Mouse (Mus musculus): Measurements from ENCODE around the gene Pink1. TPM values are rescaled to one million over a fixed set of nuclear protein-coding genes. Genes with fewer than 3 reads are reported as not detected.
"Not testable (repeated sequence)": the region's sequence is repeated elsewhere in the genome, so short reads cannot be mapped to it uniquely, and the experiment has no call there.

Gene Pink1
- polyA plus RNA-seq, 1 experiment from 2014 or later, result 17.8 TPM

DNA sequence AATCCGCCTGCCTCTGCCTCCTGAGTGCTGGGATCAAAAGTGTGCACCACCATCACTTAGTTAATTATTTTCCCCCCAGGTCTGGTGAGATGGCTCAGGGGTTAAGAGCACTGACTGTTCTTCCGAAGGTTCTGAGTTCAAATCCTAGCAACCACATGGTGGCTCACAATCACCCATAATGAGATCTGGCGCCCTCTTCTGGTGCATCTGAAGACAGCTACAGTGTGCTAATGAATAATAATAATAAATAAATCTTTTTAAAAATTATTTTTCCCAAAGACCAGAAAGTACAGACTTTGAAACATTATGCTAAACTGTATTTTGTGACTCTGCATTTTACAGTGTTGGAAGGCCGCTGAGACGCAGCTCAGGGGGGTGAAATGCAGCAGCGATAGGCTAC, 9.5 kb upstream of the Pink1 start:
- Histone ChIP-seq H3K4me2 (ENCODE audit: low read depth, severe bottlenecking) (no peak overlapping the region), H3K36me3 (ENCODE audit: control insufficient read depth, insufficient read depth, low read length) (no peaks in the 10 kb centered on the region), H3K9me3 (ENCODE audit: control insufficient read depth, low read length) (no peaks in the 10 kb centered on the region), H3K4me1 (ENCODE audit: control insufficient read depth, insufficient read depth, low read length) (no peaks in the 10 kb centered on the region), H3K27me3 (ENCODE audit: control insufficient read depth, insufficient read depth, low read length) (no peaks in the 10 kb centered on the region), H3K4me3 (ENCODE audit: low read depth, low read length) (no peak overlapping the region), H3K9ac (ENCODE audit: low read length) (no peak overlapping the region), H3K27ac (replicated peaks; ENCODE audit: low read depth, low read length) (no peak overlapping the region)
- 85% methylated on average over 6 of the region's 6 CpGs for WGBS
- ATAC-seq (ENCODE audit: insufficient number of reproducible peaks, low FRiP score, low TSS enrichment, low read depth), result no peak
- DNase-seq (ENCODE audit: low spot score), result no peak

DNA sequence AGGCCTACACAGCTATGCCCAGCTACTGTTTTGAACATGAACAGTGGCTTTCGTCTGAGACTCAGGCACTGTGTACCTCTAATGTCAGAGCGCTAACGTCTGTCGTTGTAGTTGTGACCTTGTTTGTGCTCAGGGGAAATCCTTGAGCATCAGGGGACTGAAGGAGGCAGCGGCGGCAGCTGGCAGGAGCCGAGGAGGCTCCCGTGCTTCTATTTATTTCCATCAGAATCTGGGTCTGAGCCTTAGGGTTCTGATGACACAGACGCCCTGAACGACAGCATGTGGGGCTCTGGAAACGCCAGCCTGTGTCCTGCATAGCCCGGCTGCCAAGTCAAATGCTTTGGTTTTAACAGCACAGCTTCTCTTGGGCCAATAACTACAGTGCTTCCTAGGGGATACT, 8.9 kb upstream of the Pink1 start:
- no peak for ATAC-seq (ENCODE audit: insufficient number of reproducible peaks, low FRiP score, low TSS enrichment, low read depth)
- Histone ChIP-seq H3K9me3 (ENCODE audit: control insufficient read depth, low read length) (no peaks in the 10 kb centered on the region), H3K27ac (replicated peaks; ENCODE audit: low read depth, low read length) (no peak overlapping the region), H3K4me3 (ENCODE audit: low read depth, low read length) (no peak overlapping the region), H3K36me3 (ENCODE audit: control insufficient read depth, insufficient read depth, low read length) (no peaks in the 10 kb centered on the region), H3K4me1 (ENCODE audit: control insufficient read depth, insufficient read depth, low read length) (no peaks in the 10 kb centered on the region), H3K9ac (ENCODE audit: low read length) (no peak overlapping the region), H3K4me2 (ENCODE audit: low read depth, severe bottlenecking) (no peak overlapping the region), H3K27me3 (ENCODE audit: control insufficient read depth, insufficient read depth, low read length) (no peaks in the 10 kb centered on the region)
- no peak for DNase-seq (ENCODE audit: low spot score)
- WGBS, result 83% methylated on average over 12 of the region's 12 CpGs

DNA sequence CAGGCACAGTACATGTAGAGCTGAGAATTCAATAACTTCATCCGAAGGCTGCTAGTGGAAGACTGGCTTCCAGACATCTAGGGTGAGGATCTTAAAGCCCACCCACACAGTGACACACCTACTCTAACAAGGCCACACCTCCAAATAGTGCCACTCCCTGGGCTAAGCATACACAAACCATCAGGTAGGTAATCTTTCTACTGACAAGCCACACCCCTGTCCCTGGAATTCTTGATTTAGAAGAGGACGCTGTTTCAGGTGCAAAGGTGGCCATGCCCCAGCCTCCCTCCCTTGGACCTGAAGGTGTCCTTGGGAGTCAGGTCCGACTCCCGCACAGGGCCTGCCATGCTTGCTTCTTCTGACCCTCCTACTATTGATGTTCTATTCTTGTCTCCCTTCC, 7.0 kb upstream of the Pink1 start:
- Histone ChIP-seq H3K9me3 (ENCODE audit: control insufficient read depth, low read length) (no peaks in the 10 kb centered on the region), H3K27ac (replicated peaks; ENCODE audit: low read depth, low read length) (no peak overlapping the region), H3K4me1 (ENCODE audit: control insufficient read depth, insufficient read depth, low read length) (no peaks in the 10 kb centered on the region), H3K36me3 (ENCODE audit: control insufficient read depth, insufficient read depth, low read length) (no peaks in the 10 kb centered on the region), H3K27me3 (ENCODE audit: control insufficient read depth, insufficient read depth, low read length) (no peaks in the 10 kb centered on the region), H3K9ac (ENCODE audit: low read length) (no peak overlapping the region), H3K4me3 (ENCODE audit: low read depth, low read length) (no peak overlapping the region), H3K4me2 (ENCODE audit: low read depth, severe bottlenecking) (no peak overlapping the region)
- 82% methylated on average over 4 of the region's 4 CpGs for WGBS
- DNase-seq (ENCODE audit: low spot score) (no peak), ATAC-seq (ENCODE audit: insufficient number of reproducible peaks, low FRiP score, low TSS enrichment, low read depth) (no peak)

DNA sequence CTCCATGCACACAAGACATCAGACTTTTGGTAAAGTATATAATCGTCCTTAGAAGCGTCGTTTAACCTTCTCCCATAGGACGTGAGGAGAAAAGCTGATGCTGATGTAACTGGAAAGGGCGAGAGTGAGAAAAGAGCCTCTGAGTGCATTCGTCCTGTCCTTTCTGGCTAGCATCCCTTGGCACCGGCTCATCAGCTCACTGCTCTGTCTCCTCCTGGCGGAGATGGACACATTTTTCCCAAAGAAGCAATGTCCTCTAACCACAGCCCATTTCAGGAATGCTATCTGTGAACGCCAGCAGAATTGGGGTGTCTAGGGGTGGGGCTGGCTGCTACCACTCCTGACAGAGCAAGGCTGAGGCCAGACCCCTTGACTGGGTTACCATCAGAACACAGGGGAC, 5.5 kb upstream of the Pink1 start:
- 87% methylated on average over 9 of the region's 9 CpGs for WGBS
- H3K36me3 ChIP-seq (ENCODE audit: control insufficient read depth, insufficient read depth, low read length), result no peaks in the 10 kb centered on the region
- DNase-seq (ENCODE audit: low spot score) (no peak), ATAC-seq (ENCODE audit: insufficient number of reproducible peaks, low FRiP score, low TSS enrichment, low read depth) (no peak)
- no peaks in the 10 kb centered on the region for H3K4me1 ChIP-seq (ENCODE audit: control insufficient read depth, insufficient read depth, low read length)
- H3K9ac ChIP-seq (ENCODE audit: low read length), result no peak overlapping the region
- no peaks in the 10 kb centered on the region for H3K9me3 ChIP-seq (ENCODE audit: control insufficient read depth, low read length)
- no peak overlapping the region for H3K4me3 ChIP-seq (ENCODE audit: low read depth, low read length)
- no peak overlapping the region for H3K27ac ChIP-seq (replicated peaks; ENCODE audit: low read depth, low read length)
- H3K4me2 ChIP-seq (ENCODE audit: low read depth, severe bottlenecking), result no peak overlapping the region
- H3K27me3 ChIP-seq (ENCODE audit: control insufficient read depth, insufficient read depth, low read length), result no peaks in the 10 kb centered on the region

DNA sequence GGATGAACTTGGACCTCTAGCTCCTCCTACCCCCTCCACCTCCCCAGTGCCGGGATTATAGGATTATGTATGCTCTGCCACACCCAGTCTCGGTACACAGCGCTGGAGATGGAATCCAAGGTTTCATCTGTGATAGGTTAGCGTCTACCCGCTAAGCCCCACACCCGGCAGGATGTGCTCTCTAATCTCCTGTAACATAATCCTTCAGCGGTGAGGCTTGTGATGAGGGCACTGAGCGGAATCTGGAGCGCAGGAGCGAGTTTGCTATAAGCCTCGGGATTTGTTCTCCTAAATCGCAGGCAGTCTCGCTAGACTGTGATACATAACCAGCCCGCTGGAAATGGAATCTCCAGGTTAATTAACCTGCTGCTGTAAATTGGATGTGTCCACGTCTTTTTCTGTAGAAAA, 4.2 kb upstream of the Pink1 start:
- WGBS, result 24% methylated on average over 15 of the region's 15 CpGs
- no peaks in the 10 kb centered on the region for H3K4me1 ChIP-seq (ENCODE audit: control insufficient read depth, insufficient read depth, low read length)
- no peaks in the 10 kb centered on the region for H3K27me3 ChIP-seq (ENCODE audit: control insufficient read depth, insufficient read depth, low read length)
- no peak overlapping the region for H3K9ac ChIP-seq (ENCODE audit: low read length)
- H3K4me2 ChIP-seq (ENCODE audit: low read depth, severe bottlenecking), result no peak overlapping the region
- no peak overlapping the region for H3K4me3 ChIP-seq (ENCODE audit: low read depth, low read length)
- no peak overlapping the region for H3K27ac ChIP-seq (replicated peaks; ENCODE audit: low read depth, low read length)
- peak; percentile 29 for DNase-seq (ENCODE audit: low spot score)
- H3K36me3 ChIP-seq (ENCODE audit: control insufficient read depth, insufficient read depth, low read length), result no peaks in the 10 kb centered on the region
- H3K9me3 ChIP-seq (ENCODE audit: control insufficient read depth, low read length), result no peaks in the 10 kb centered on the region
- ATAC-seq (ENCODE audit: insufficient number of reproducible peaks, low FRiP score, low TSS enrichment, low read depth), result no peak

DNA sequence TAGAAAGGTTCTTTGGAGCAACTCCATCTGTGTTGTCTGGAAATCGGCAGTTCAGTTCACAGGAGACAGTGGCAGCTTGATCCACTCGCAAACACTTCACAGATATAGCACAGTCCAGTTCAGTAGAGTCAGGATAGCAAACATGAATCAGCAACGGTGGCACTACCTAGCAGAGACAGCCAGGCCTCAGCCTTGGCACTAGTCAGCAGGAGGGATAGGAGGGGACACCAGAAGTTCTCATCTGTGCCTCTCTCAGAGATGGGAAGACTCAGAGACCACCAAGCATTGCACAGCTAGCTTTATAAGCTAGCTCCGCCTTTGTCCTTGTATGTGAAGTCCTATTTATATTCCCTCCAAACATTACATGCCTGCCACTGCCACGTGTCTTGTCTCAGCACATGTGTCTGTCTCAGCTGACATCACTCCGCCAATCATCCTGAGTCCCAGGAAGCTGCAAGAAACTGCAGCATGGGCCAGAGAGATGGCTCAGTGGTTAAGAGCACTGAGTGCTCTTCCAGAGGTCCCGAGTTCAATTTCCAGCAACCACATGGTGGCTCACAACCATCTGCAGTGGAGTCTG, 1.9 kb upstream of the Pink1 start:
- 79% methylated on average over 7 of the region's 7 CpGs for WGBS
- DNase-seq (ENCODE audit: low spot score), result no peak
- ATAC-seq (ENCODE audit: insufficient number of reproducible peaks, low FRiP score, low TSS enrichment, low read depth), result no peak
- H3K9me3 ChIP-seq (ENCODE audit: control insufficient read depth, low read length), result no peaks in the 10 kb centered on the region
- no peaks in the 10 kb centered on the region for H3K27me3 ChIP-seq (ENCODE audit: control insufficient read depth, insufficient read depth, low read length)
- no peaks in the 10 kb centered on the region for H3K36me3 ChIP-seq (ENCODE audit: control insufficient read depth, insufficient read depth, low read length)
- H3K4me1 ChIP-seq (ENCODE audit: control insufficient read depth, insufficient read depth, low read length), result no peaks in the 10 kb centered on the region
- H3K4me2 ChIP-seq (ENCODE audit: low read depth, severe bottlenecking), result peak overlapping the region; percentile 7; the same call in 1 of the 2 replicates
- peak overlapping the region; percentile 17; the same call in 1 of the 2 replicates for H3K4me3 ChIP-seq (ENCODE audit: low read depth, low read length)
- H3K27ac ChIP-seq (replicated peaks; ENCODE audit: low read depth, low read length), result no peak overlapping the region
- no peak overlapping the region for H3K9ac ChIP-seq (ENCODE audit: low read length)

DNA sequence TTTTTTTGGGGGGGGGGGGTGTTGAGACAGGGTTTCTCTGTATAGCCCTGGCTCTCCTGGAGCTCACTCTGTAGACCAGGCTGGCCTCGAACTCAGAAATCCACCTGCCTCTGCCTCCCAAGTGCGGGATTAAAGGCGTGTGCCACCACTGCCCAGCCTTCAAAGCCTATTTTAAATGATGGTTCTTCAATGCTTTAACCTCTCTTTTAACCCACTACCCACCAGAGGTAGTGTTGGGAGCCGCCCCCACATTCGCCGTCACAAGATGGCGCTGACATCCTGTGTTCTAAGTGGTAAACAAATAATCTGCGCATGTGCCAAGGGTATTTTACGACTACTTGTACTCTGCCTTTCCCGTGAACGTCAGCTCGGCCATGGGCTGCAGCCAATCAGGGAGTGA, 1.0 kb upstream of the Pink1 start:
- ATAC-seq (ENCODE audit: insufficient number of reproducible peaks, low FRiP score, low TSS enrichment, low read depth), result not testable (repeated sequence)
- WGBS, result 61% methylated on average over 8 of the region's 12 CpGs

DNA sequence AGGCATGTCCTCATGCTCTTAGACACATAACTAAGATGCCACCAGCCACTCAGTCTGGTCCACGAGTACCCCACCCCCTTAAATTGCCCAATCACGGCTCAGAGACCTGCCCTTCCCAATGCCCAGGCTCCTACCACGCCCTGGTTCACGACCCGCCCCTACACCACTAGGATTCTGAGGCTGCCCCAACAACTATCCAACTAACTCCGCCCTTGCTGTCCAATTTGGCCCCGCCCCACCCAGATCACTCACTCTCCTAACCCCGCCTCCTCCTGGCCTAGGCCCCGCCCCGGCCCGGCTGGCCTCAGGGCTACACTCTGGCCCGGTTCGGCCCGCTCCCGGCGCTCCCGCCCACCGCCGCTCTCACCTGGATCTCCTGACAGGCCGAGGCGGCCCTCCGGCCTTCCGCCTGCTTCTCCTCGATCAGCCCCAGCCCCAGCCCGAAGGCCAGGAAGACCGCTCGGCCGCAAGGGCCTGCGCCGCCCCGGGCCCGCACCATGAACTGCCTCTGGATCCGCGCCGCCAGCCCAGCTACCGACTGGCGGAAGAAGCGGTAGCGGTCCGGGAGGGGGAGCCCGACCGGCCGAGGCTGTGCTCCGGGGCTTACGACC, 536 bp downstream of the Pink1 start:
- H3K27ac ChIP-seq (replicated peaks; ENCODE audit: low read depth, low read length), result peak overlapping the region; percentile 91
- H3K27me3 ChIP-seq (ENCODE audit: control insufficient read depth, insufficient read depth, low read length), result no peaks in the 10 kb centered on the region
- DNase-seq (ENCODE audit: low spot score) (peak; percentile 90), ATAC-seq (ENCODE audit: insufficient number of reproducible peaks, low FRiP score, low TSS enrichment, low read depth) (peak; percentile 90)
- H3K4me2 ChIP-seq (ENCODE audit: low read depth, severe bottlenecking), result peak overlapping the region; percentile 72
- no peaks in the 10 kb centered on the region for H3K4me1 ChIP-seq (ENCODE audit: control insufficient read depth, insufficient read depth, low read length)
- H3K9me3 ChIP-seq (ENCODE audit: control insufficient read depth, low read length), result no peaks in the 10 kb centered on the region
- H3K9ac ChIP-seq (ENCODE audit: low read length), result peak overlapping the region; percentile 84
- under 1% methylated on average over 45 of the region's 45 CpGs for WGBS
- peak overlapping the region; percentile 81 for H3K4me3 ChIP-seq (ENCODE audit: low read depth, low read length)
- no peaks in the 10 kb centered on the region for H3K36me3 ChIP-seq (ENCODE audit: control insufficient read depth, insufficient read depth, low read length)

More for the DNA sequence above, 1.0 kb upstream of the Pink1 start:
- H3K4me2 ChIP-seq (ENCODE audit: low read depth, severe bottlenecking); H3K36me3 ChIP-seq (ENCODE audit: control insufficient read depth, insufficient read depth, low read length); H3K4me3 ChIP-seq (ENCODE audit: low read depth, low read length); H3K27me3 ChIP-seq (ENCODE audit: control insufficient read depth, insufficient read depth, low read length); DNase-seq (ENCODE audit: low spot score); H3K9me3 ChIP-seq (ENCODE audit: control insufficient read depth, low read length); H3K9ac ChIP-seq (ENCODE audit: low read length); H3K4me1 ChIP-seq (ENCODE audit: control insufficient read depth, insufficient read depth, low read length); H3K27ac ChIP-seq (replicated peaks; ENCODE audit: low read depth, low read length): not testable (repeated sequence)

DNA sequence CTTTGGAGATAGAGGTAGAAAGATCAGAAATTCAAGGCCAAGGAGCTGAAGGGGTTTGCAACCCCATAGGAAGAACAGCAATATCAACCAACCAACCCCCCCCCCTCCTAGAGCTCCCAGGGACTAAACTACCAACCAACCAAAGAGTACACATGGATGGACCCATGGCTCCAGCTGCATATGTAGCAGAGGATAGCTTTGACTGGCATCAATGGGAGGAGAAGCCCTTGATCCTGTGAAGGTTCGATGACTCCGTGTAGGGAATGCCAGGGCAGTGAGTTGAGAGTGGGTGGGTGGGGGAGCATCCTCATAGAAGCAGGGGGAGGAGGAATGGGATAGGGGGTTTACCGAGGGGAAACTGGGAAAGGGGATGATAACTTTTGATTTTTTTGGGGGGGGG, 1.7 kb downstream of the Pink1 start:
- no peaks in the 10 kb centered on the region for H3K9me3 ChIP-seq (ENCODE audit: control insufficient read depth, low read length)
- ATAC-seq (ENCODE audit: insufficient number of reproducible peaks, low FRiP score, low TSS enrichment, low read depth), result no peak
- no peak overlapping the region for H3K9ac ChIP-seq (ENCODE audit: low read length)
- no peaks in the 10 kb centered on the region for H3K4me1 ChIP-seq (ENCODE audit: control insufficient read depth, insufficient read depth, low read length)
- DNase-seq (ENCODE audit: low spot score), result no peak
- H3K36me3 ChIP-seq (ENCODE audit: control insufficient read depth, insufficient read depth, low read length), result no peaks in the 10 kb centered on the region
- H3K27ac ChIP-seq (replicated peaks; ENCODE audit: low read depth, low read length), result no peak overlapping the region
- no peak overlapping the region for H3K4me2 ChIP-seq (ENCODE audit: low read depth, severe bottlenecking)
- H3K27me3 ChIP-seq (ENCODE audit: control insufficient read depth, insufficient read depth, low read length), result no peaks in the 10 kb centered on the region
- WGBS, result 84% methylated on average over 3 of the region's 3 CpGs
- H3K4me3 ChIP-seq (ENCODE audit: low read depth, low read length), result no peak overlapping the region

All from limb, embryonic 11.5 days (tissue).